Mouse (Mus musculus): ENCODE measurements at regions not wholly inside any gene's neighbourhood (a gene's known extent, or its start where the extent isn't known, plus 50 kb on each side); places are given as distances from the start of the nearest gene placed in this dataset.

GRCm38 (mm10) chr11:17324651-17325050 is 67.3 kb downstream of the C1d start:
- H3K36me3 ChIP-seq = no peaks in the 10 kb centered on the region
- no peaks in the 10 kb centered on the region for H3K9me3 ChIP-seq
- no peaks in the 10 kb centered on the region for H3K4me1 ChIP-seq
- H3K27ac ChIP-seq = no peak overlapping the region
- H3K27me3 ChIP-seq = no peaks in the 10 kb centered on the region
- ATAC-seq (ENCODE audit: insufficient number of reproducible peaks, low FRiP score, low TSS enrichment, low read depth) = no peak
- 55% methylated on average over 4 of the region's 4 CpGs for WGBS
- no peak overlapping the region for H3K4me3 ChIP-seq
- no peak overlapping the region for H3K9ac ChIP-seq
- H3K4me2 ChIP-seq = no peak overlapping the region

GRCm38 (mm10) chr11:17325731-17326646 is 68.6 kb downstream of the C1d start:
- Histone ChIP-seq H3K36me3 (no peaks in the 10 kb centered on the region), H3K4me3 (no peak overlapping the region), H3K4me2 (no peak overlapping the region), H3K9ac (no peak overlapping the region), H3K9me3 (no peaks in the 10 kb centered on the region), H3K27me3 (no peaks in the 10 kb centered on the region), H3K4me1 (no peaks in the 10 kb centered on the region), H3K27ac (no peak overlapping the region)
- ATAC-seq (ENCODE audit: insufficient number of reproducible peaks, low FRiP score, low TSS enrichment, low read depth) = no peak
- 77% methylated on average over 10 of the region's 10 CpGs for WGBS

DNA sequence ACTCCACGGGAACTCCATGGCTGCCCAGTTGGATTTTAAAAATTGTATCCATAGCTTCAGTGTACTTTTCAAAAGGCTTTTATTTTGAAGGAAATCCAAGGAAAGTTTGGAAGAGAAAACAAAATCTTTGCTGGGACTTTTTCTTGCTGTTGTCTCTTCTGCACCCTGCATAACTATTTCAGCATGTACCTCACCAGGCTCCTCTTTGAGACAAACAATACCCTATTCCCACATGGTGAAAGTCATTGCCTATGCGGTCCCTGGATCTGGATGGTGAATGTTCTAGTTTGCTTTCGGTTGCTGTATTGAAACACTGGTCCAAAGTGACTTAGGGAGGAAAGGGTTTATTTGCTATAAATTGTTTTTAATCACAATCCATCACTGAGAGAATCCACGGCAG is 69.3 kb downstream of the C1d start:
- H3K4me2 ChIP-seq = no peak overlapping the region
- H3K4me1 ChIP-seq = no peaks in the 10 kb centered on the region
- no peak for ATAC-seq (ENCODE audit: insufficient number of reproducible peaks, low FRiP score, low TSS enrichment, low read depth)
- H3K4me3 ChIP-seq = no peak overlapping the region
- no peak overlapping the region for H3K27ac ChIP-seq
- H3K36me3 ChIP-seq = no peaks in the 10 kb centered on the region
- WGBS = 70% methylated on average over 4 of the region's 4 CpGs
- H3K9me3 ChIP-seq = no peaks in the 10 kb centered on the region
- H3K27me3 ChIP-seq = no peaks in the 10 kb centered on the region
- H3K9ac ChIP-seq = no peak overlapping the region

GRCm38 (mm10) chr11:17351476-17351875 is 94.1 kb downstream of the C1d start:
- WGBS = 79% methylated on average over 1 of the region's 1 CpGs
- Histone ChIP-seq H3K9me3 (no peaks in the 10 kb centered on the region), H3K4me1 (no peaks in the 10 kb centered on the region), H3K4me3 (no peak overlapping the region), H3K27ac (no peak overlapping the region), H3K9ac (no peak overlapping the region), H3K36me3 (no peaks in the 10 kb centered on the region), H3K4me2 (no peak overlapping the region), H3K27me3 (no peaks in the 10 kb centered on the region)
- ATAC-seq (ENCODE audit: insufficient number of reproducible peaks, low FRiP score, low TSS enrichment, low read depth) = no peak

DNA sequence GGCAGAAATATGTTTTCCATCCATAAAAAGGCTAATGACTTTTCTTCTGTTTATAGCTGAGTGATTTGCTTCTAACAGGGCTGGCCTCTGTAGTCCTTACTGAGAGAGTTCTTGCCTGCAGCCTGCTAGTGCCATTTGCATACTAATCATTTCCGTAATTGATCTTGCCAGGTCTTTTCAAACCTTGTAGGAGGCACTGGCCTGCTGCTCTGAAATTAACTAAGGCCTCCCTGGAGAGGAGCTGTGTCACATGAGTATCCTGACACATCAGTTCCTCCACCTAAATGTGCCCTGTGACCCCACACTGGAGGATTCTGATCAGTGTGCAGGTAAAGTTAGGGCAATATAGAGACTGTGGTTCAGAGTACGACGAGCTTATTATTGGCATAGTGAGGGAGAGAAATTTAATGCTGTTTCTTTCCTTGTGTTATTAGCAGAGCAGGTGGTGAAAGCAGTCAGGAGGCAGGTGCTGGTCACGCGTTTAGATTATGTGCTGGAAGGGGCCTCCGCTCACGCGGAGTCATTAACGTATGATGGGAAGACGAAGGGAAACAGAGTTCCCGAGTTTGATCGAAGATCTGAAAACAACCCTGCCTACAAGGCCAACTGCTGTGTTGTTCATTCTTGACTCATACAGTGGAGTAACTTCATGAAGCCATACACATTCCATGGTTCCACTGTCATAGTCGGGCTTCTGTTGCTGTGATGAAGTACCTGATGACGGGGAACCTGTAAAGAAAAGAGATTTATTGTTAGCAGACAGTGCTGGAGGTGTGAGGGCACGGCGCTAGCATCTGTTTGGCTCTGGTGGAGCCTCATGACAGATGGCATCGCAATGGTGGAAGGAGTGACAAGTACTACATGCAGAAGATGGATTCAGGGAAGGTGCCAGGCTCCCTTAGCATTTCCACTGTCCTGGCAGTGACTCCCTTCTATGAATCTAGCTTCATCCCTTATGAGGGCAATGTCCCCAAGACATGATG is 95.1 kb downstream of the C1d start:
- H3K4me3 ChIP-seq = no peak overlapping the region
- H3K27me3 ChIP-seq = no peaks in the 10 kb centered on the region
- H3K4me2 ChIP-seq = no peak overlapping the region
- H3K27ac ChIP-seq = no peak overlapping the region
- WGBS = 48% methylated on average over 17 of the region's 17 CpGs
- no peaks in the 10 kb centered on the region for H3K36me3 ChIP-seq
- no peaks in the 10 kb centered on the region for H3K4me1 ChIP-seq
- H3K9me3 ChIP-seq = no peaks in the 10 kb centered on the region
- ATAC-seq (ENCODE audit: insufficient number of reproducible peaks, low FRiP score, low TSS enrichment, low read depth) = no peak
- no peak overlapping the region for H3K9ac ChIP-seq

DNA sequence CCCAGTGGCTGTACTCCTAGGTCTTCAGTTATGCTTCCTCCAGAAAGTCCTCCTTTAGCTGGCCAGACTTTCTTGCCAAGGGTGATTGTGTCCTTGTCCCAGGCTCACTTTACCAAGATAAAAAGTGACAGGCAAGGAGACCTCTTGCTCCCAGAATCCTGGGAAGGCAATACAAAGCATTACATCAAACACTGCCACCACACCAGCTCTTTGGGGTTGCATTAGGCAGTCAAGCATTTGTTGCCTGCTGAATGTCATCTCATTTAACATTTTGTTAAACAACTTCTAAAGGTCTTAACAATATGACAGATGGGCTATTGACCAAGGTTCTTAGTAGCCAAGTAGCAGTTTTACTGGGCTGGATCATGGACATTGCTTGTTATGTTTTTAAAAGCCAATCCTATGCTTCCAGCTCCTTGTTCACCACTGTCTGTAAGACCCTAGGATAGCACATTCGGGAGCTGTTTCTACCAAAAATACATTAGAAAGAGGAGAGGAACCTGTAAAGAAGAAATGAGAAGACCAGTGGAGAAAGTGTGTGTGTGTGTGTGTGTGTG is 102.4 kb downstream of the C1d start:
- no peak overlapping the region for H3K4me3 ChIP-seq
- H3K4me2 ChIP-seq = no peak overlapping the region
- no peak overlapping the region for H3K9ac ChIP-seq
- H3K9me3 ChIP-seq = no peaks in the 10 kb centered on the region
- H3K27ac ChIP-seq = no peak overlapping the region
- 92% methylated on average over 1 of the region's 1 CpGs for WGBS
- no peaks in the 10 kb centered on the region for H3K36me3 ChIP-seq
- H3K27me3 ChIP-seq = no peaks in the 10 kb centered on the region
- no peak for ATAC-seq (ENCODE audit: insufficient number of reproducible peaks, low FRiP score, low TSS enrichment, low read depth)
- H3K4me1 ChIP-seq = no peaks in the 10 kb centered on the region

GRCm38 (mm10) chr11:17377859-17378258 is 120.5 kb downstream of the C1d start:
- Histone ChIP-seq H3K4me3 (no peak overlapping the region), H3K9me3 (no peaks in the 10 kb centered on the region), H3K4me2 (no peak overlapping the region), H3K4me1 (no peaks in the 10 kb centered on the region), H3K9ac (no peak overlapping the region), H3K36me3 (no peaks in the 10 kb centered on the region), H3K27ac (no peak overlapping the region), H3K27me3 (no peaks in the 10 kb centered on the region)
- ATAC-seq (ENCODE audit: insufficient number of reproducible peaks, low FRiP score, low TSS enrichment, low read depth) = no peak
- 78% methylated on average over 3 of the region's 3 CpGs for WGBS

DNA sequence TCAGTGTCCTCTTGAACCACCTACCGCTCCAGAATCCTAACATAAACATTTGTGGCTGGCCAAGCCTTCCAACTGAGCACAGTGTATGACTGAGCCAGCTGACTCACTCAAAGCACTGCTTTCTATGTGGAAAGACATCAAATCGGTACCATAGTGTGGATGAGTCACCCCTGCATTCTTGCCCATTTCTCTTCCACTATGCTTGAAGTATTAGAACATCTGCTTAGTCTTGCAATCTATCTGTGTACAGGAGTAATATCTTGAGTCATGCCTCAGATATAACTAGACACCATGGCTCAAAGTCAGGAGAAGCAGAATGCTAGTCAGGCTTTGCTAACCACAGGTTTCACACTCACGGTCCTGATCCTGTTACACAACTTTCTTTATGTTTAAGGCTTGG is 129.4 kb downstream of the C1d start:
- ATAC-seq (ENCODE audit: insufficient number of reproducible peaks, low FRiP score, low TSS enrichment, low read depth) = no peak
- 79% methylated on average over 3 of the region's 3 CpGs for WGBS

DNA sequence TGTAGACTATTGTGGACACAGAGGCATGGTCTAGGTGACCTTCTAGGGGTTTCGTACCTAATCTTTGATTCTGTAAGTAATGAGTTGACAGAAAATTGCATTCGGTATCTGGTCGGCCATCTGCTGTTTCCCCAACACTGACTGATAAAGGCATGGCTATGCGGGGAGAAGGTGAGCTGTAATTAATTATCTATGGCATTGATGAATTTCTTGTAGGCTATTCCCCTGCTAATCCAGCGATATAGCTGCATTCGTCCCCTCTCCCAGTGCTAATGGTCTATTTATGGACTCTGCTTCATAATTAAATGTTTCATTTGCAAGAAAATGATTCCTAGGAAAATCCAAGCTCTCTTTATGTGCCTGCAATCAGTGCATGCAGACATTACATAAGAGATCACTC is 136.5 kb downstream of the C1d start:
- no peaks in the 10 kb centered on the region for H3K36me3 ChIP-seq
- H3K4me2 ChIP-seq = no peak overlapping the region
- 70% methylated on average over 6 of the region's 6 CpGs for WGBS
- H3K27me3 ChIP-seq = no peaks in the 10 kb centered on the region
- H3K9ac ChIP-seq = no peak overlapping the region
- no peak overlapping the region for H3K27ac ChIP-seq
- no peak for ATAC-seq (ENCODE audit: insufficient number of reproducible peaks, low FRiP score, low TSS enrichment, low read depth)
- H3K4me3 ChIP-seq = no peak overlapping the region
- H3K9me3 ChIP-seq = no peaks in the 10 kb centered on the region
- no peaks in the 10 kb centered on the region for H3K4me1 ChIP-seq

More for the DNA sequence above, 129.4 kb downstream of the C1d start:
- H3K4me2 ChIP-seq = no peak overlapping the region
- H3K4me1 ChIP-seq = no peaks in the 10 kb centered on the region
- H3K36me3 ChIP-seq = no peaks in the 10 kb centered on the region
- no peak overlapping the region for H3K27ac ChIP-seq
- H3K9me3 ChIP-seq = no peaks in the 10 kb centered on the region
- no peak overlapping the region for H3K4me3 ChIP-seq
- H3K9ac ChIP-seq = no peak overlapping the region
- no peaks in the 10 kb centered on the region for H3K27me3 ChIP-seq

DNA sequence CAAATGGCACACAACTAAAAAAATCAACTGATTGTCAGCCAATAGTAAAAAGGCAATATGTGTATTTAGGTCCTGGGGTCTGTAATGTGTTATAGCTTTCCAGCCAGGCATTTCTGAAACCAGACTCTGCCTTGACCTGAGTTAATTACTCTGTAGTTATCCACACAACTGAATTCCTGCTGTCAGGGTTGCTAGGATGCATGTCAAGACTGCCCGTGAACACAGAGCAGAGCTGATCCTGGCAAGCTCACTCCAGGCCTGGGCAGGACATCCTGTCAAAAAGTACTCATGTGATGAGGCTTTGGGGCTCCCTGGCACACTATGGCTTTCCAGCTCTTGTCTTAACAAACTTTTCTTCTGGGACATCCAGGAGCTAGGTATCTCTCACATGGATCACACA is 157.2 kb downstream of the C1d start:
- Histone ChIP-seq H3K4me1 (no peaks in the 10 kb centered on the region), H3K27me3 (no peaks in the 10 kb centered on the region), H3K9me3 (no peaks in the 10 kb centered on the region), H3K4me2 (no peak overlapping the region), H3K4me3 (no peak overlapping the region), H3K9ac (no peak overlapping the region), H3K27ac (no peak overlapping the region), H3K36me3 (no peaks in the 10 kb centered on the region)
- ATAC-seq (ENCODE audit: insufficient number of reproducible peaks, low FRiP score, low TSS enrichment, low read depth) = no peak
- 15% methylated on average over 1 of the region's 1 CpGs for WGBS

GRCm38 (mm10) chr11:17415144-17415543 is 157.8 kb downstream of the C1d start:
- Histone ChIP-seq H3K4me1 (no peaks in the 10 kb centered on the region), H3K9ac (no peak overlapping the region), H3K27ac (no peak overlapping the region), H3K4me3 (no peak overlapping the region), H3K36me3 (no peaks in the 10 kb centered on the region), H3K4me2 (no peak overlapping the region), H3K27me3 (no peaks in the 10 kb centered on the region), H3K9me3 (no peaks in the 10 kb centered on the region)
- ATAC-seq (ENCODE audit: insufficient number of reproducible peaks, low FRiP score, low TSS enrichment, low read depth) = no peak
- WGBS = 21% methylated on average over 1 of the region's 1 CpGs
